Mouse (Mus musculus): ENCODE data around the gene Ly6g5c. TPM values are rescaled to one million over a fixed set of nuclear protein-coding genes. Genes with fewer than 3 reads are reported as not detected.
A peak's percentile ranks its signal among the peaks of the same experiment; 100 is the strongest.

The Ly6g5c gene
- polyA plus RNA-seq, 1 experiment from 2014 or later = not detected

- WGBS = 40% methylated on average over 2 of the region's 2 CpGs
- no peak for ATAC-seq (replicated peaks; ENCODE audit: low FRiP score)
- H3K4me1 ChIP-seq (replicated peaks; ENCODE audit: control insufficient read depth, insufficient read depth, low read length) = peaks cover 26% of the 10 kb centered on the region
- H3K27me3 ChIP-seq (replicated peaks; ENCODE audit: control insufficient read depth, insufficient read depth, low read length) = peaks cover 7% of the 10 kb centered on the region; the same call in 1 of the 2 replicates
- no peak overlapping the region for H3K4me3 ChIP-seq (ENCODE audit: low read depth, low read length)
- H3K4me2 ChIP-seq = peak overlapping the region; percentile 28; the same call in 1 of the 2 replicates
- H3K27ac ChIP-seq (ENCODE audit: low read depth, low read length) = no peak overlapping the region
- no peaks in the 10 kb centered on the region for H3K36me3 ChIP-seq (ENCODE audit: control insufficient read depth, insufficient read depth, low read length)
- DNase-seq (ENCODE audit: low spot score) = no peak
- H3K9ac ChIP-seq (ENCODE audit: low read depth, low read length) = no peak overlapping the region
- H3K9me3 ChIP-seq (ENCODE audit: control insufficient read depth, low read length) = no peaks in the 10 kb centered on the region
Measured at GRCm38 (mm10) chr17:35077285-35077684, 30.8 kb upstream of the Ly6g5c start.

- no peaks in the 10 kb centered on the region for H3K9me3 ChIP-seq (ENCODE audit: control insufficient read depth, low read length)
- 0 out of 2 replicates have a peak within 1 kb of the TSS, but pooled peaks have one; percentile 0 for H3K27ac ChIP-seq (ENCODE audit: low read depth, low read length)
- no peak for ATAC-seq (replicated peaks; ENCODE audit: low FRiP score)
- no peak for DNase-seq (ENCODE audit: low spot score)
- WGBS = 17% methylated on average over 14 of the region's 14 CpGs
- peak within 1 kb of the TSS; percentile 28; the same call in 1 of the 2 replicates for H3K4me2 ChIP-seq
- H3K27me3 ChIP-seq (replicated peaks; ENCODE audit: control insufficient read depth, insufficient read depth, low read length) = peaks cover 7% of the 10 kb centered on the region; the same call in 1 of the 2 replicates
- H3K36me3 ChIP-seq (ENCODE audit: control insufficient read depth, insufficient read depth, low read length) = no peaks in the 10 kb centered on the region
- H3K4me1 ChIP-seq (replicated peaks; ENCODE audit: control insufficient read depth, insufficient read depth, low read length) = peaks cover 26% of the 10 kb centered on the region
- no peak within 1 kb of the TSS for H3K4me3 ChIP-seq (ENCODE audit: low read depth, low read length)
- no peak within 1 kb of the TSS; the same call in 1 of the 2 replicates for H3K9ac ChIP-seq (ENCODE audit: low read depth, low read length)
Measured at GRCm38 (mm10) chr17:35077786-35078233, 30.3 kb upstream of the Ly6g5c start, which contains the start of gene Ly6g6d. Ly6g6d (minus strand) TSS chr17:35078065.

- peak overlapping the region; percentile 61 for H3K9ac ChIP-seq (ENCODE audit: low read depth, low read length)
- H3K4me1 ChIP-seq (replicated peaks; ENCODE audit: control insufficient read depth, insufficient read depth, low read length) = peaks cover 22% of the 10 kb centered on the region
- DNase-seq (ENCODE audit: low spot score) (no peak), ATAC-seq (replicated peaks; ENCODE audit: low FRiP score) (peak; percentile 95)
- peak overlapping the region; percentile 74 for H3K27ac ChIP-seq (ENCODE audit: low read depth, low read length)
- 0 out of 2 replicates have a peak, but pooled peaks cover 3% of the 10 kb centered on the region for H3K27me3 ChIP-seq (replicated peaks; ENCODE audit: control insufficient read depth, insufficient read depth, low read length)
- H3K36me3 ChIP-seq (ENCODE audit: control insufficient read depth, insufficient read depth, low read length) = no peaks in the 10 kb centered on the region
- WGBS = 12% methylated on average over 9 of the region's 9 CpGs
- H3K9me3 ChIP-seq (ENCODE audit: control insufficient read depth, low read length) = no peaks in the 10 kb centered on the region
- H3K4me2 ChIP-seq = peak overlapping the region; percentile 64
- H3K4me3 ChIP-seq (ENCODE audit: low read depth, low read length) = peak overlapping the region; percentile 26
Measured at GRCm38 (mm10) chr17:35079778-35080177, 28.3 kb upstream of the Ly6g5c start.

- peak overlapping the region; percentile 61 for H3K9ac ChIP-seq (ENCODE audit: low read depth, low read length)
- H3K36me3 ChIP-seq (ENCODE audit: control insufficient read depth, insufficient read depth, low read length) = no peaks in the 10 kb centered on the region
- peak overlapping the region; percentile 74 for H3K27ac ChIP-seq (ENCODE audit: low read depth, low read length)
- H3K4me2 ChIP-seq = peak overlapping the region; percentile 64
- H3K4me3 ChIP-seq (ENCODE audit: low read depth, low read length) = peak overlapping the region; percentile 26
- 29% methylated on average over 6 of the region's 6 CpGs for WGBS
- peaks cover 22% of the 10 kb centered on the region for H3K4me1 ChIP-seq (replicated peaks; ENCODE audit: control insufficient read depth, insufficient read depth, low read length)
- H3K27me3 ChIP-seq (replicated peaks; ENCODE audit: control insufficient read depth, insufficient read depth, low read length) = 0 out of 2 replicates have a peak, but pooled peaks cover 3% of the 10 kb centered on the region
- no peak for DNase-seq (ENCODE audit: low spot score)
- peak; percentile 44 for ATAC-seq (replicated peaks; ENCODE audit: low FRiP score)
- no peaks in the 10 kb centered on the region for H3K9me3 ChIP-seq (ENCODE audit: control insufficient read depth, low read length)
Measured at GRCm38 (mm10) chr17:35080248-35080647, 27.8 kb upstream of the Ly6g5c start.

GRCm38 (mm10) chr17:35080710-35081109 is 27.4 kb upstream of the Ly6g5c start:
- Histone ChIP-seq H3K27me3 (replicated peaks; ENCODE audit: control insufficient read depth, insufficient read depth, low read length) (0 out of 2 replicates have a peak, but pooled peaks cover 3% of the 10 kb centered on the region), H3K4me1 (replicated peaks; ENCODE audit: control insufficient read depth, insufficient read depth, low read length) (peaks cover 26% of the 10 kb centered on the region), H3K4me2 (peak overlapping the region; percentile 64)

GRCm38 (mm10) chr17:35082841-35083576 is 25.1 kb upstream of the Ly6g5c start:
- no peak for DNase-seq (ENCODE audit: low spot score)
- H3K27ac ChIP-seq (ENCODE audit: low read depth, low read length) = no peak overlapping the region
- ATAC-seq (replicated peaks; ENCODE audit: low FRiP score) = no peak
- no peaks in the 10 kb centered on the region for H3K9me3 ChIP-seq (ENCODE audit: control insufficient read depth, low read length)
- peak overlapping the region; percentile 15; the same call in 1 of the 2 replicates for H3K9ac ChIP-seq (ENCODE audit: low read depth, low read length)
- H3K36me3 ChIP-seq (ENCODE audit: control insufficient read depth, insufficient read depth, low read length) = no peaks in the 10 kb centered on the region
- H3K27me3 ChIP-seq (replicated peaks; ENCODE audit: control insufficient read depth, insufficient read depth, low read length) = 0 out of 2 replicates have a peak, but pooled peaks cover 3% of the 10 kb centered on the region
- H3K4me2 ChIP-seq = no peak overlapping the region
- WGBS = 84% methylated on average over 16 of the region's 16 CpGs
- H3K4me3 ChIP-seq (ENCODE audit: low read depth, low read length) = no peak overlapping the region
- peaks cover 24% of the 10 kb centered on the region for H3K4me1 ChIP-seq (replicated peaks; ENCODE audit: control insufficient read depth, insufficient read depth, low read length)

More at GRCm38 (mm10) chr17:35080710-35081109, 27.4 kb upstream of the Ly6g5c start:
- DNase-seq (ENCODE audit: low spot score) (no peak), ATAC-seq (replicated peaks; ENCODE audit: low FRiP score) (no peak)
- peak overlapping the region; percentile 61; the same call in 1 of the 2 replicates for H3K9ac ChIP-seq (ENCODE audit: low read depth, low read length)
- no peaks in the 10 kb centered on the region for H3K36me3 ChIP-seq (ENCODE audit: control insufficient read depth, insufficient read depth, low read length)
- H3K27ac ChIP-seq (ENCODE audit: low read depth, low read length) = peak overlapping the region; percentile 74
- H3K4me3 ChIP-seq (ENCODE audit: low read depth, low read length) = no peak overlapping the region
- H3K9me3 ChIP-seq (ENCODE audit: control insufficient read depth, low read length) = no peaks in the 10 kb centered on the region
- 84% methylated on average over 4 of the region's 4 CpGs for WGBS

GRCm38 (mm10) chr17:35083929-35084497 is 24.1 kb upstream of the Ly6g5c start:
- Histone ChIP-seq H3K36me3 (ENCODE audit: control insufficient read depth, insufficient read depth, low read length) (no peaks in the 10 kb centered on the region), H3K4me3 (ENCODE audit: low read depth, low read length) (no peak overlapping the region), H3K4me2 (no peak overlapping the region), H3K27me3 (replicated peaks; ENCODE audit: control insufficient read depth, insufficient read depth, low read length) (no peaks in the 10 kb centered on the region), H3K9ac (ENCODE audit: low read depth, low read length) (peak overlapping the region; percentile 10; the same call in 1 of the 2 replicates), H3K27ac (ENCODE audit: low read depth, low read length) (no peak overlapping the region), H3K4me1 (replicated peaks; ENCODE audit: control insufficient read depth, insufficient read depth, low read length) (peaks cover 24% of the 10 kb centered on the region), H3K9me3 (ENCODE audit: control insufficient read depth, low read length) (no peaks in the 10 kb centered on the region)
- WGBS = 60% methylated on average over 3 of the region's 3 CpGs
- DNase-seq (ENCODE audit: low spot score) (no peak), ATAC-seq (replicated peaks; ENCODE audit: low FRiP score) (no peak)

GRCm38 (mm10) chr17:35085208-35085865 is 22.7 kb upstream of the Ly6g5c start, which contains the start of gene Ly6g6f:
Ly6g6f (minus strand) TSS chr17:35085610.
- Histone ChIP-seq H3K4me1 (replicated peaks; ENCODE audit: control insufficient read depth, insufficient read depth, low read length) (peaks cover 17% of the 10 kb centered on the region), H3K9me3 (ENCODE audit: control insufficient read depth, low read length) (no peaks in the 10 kb centered on the region), H3K36me3 (ENCODE audit: control insufficient read depth, insufficient read depth, low read length) (no peaks in the 10 kb centered on the region), H3K27ac (ENCODE audit: low read depth, low read length) (no peak within 1 kb of the TSS; the same call in 1 of the 2 replicates), H3K27me3 (replicated peaks; ENCODE audit: control insufficient read depth, insufficient read depth, low read length) (no peaks in the 10 kb centered on the region), H3K4me2 (no peak within 1 kb of the TSS), H3K4me3 (ENCODE audit: low read depth, low read length) (no peak within 1 kb of the TSS), H3K9ac (ENCODE audit: low read depth, low read length) (no peak within 1 kb of the TSS)
- ATAC-seq (replicated peaks; ENCODE audit: low FRiP score) (no peak), DNase-seq (ENCODE audit: low spot score) (no peak)
- WGBS = 39% methylated on average over 7 of the region's 7 CpGs

Data from liver, embryonic 11.5 days (tissue).